Mouse (Mus musculus): ENCODE measurements around the gene Sema5a.

The Sema5a gene

DNA sequence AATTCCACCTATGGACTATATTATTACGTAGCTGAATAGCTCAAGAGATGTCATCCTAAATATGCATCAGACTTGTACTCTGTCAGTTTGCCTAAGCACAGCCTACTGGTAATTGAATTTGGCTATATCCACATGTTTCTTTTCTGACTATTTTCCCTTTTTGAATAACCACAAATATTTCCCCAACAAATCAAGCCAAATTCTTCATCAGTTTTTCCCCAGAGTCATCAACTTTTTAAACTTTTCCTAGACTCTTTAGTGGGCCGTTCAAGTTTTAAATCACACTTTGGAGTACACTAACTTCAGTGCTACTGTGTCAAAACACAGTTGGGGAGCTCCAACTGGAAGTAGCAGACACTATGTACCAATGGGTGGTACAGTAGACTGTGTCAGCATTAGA, 448.4 kb downstream of the Sema5a start:
- no peak for DNase-seq

DNA sequence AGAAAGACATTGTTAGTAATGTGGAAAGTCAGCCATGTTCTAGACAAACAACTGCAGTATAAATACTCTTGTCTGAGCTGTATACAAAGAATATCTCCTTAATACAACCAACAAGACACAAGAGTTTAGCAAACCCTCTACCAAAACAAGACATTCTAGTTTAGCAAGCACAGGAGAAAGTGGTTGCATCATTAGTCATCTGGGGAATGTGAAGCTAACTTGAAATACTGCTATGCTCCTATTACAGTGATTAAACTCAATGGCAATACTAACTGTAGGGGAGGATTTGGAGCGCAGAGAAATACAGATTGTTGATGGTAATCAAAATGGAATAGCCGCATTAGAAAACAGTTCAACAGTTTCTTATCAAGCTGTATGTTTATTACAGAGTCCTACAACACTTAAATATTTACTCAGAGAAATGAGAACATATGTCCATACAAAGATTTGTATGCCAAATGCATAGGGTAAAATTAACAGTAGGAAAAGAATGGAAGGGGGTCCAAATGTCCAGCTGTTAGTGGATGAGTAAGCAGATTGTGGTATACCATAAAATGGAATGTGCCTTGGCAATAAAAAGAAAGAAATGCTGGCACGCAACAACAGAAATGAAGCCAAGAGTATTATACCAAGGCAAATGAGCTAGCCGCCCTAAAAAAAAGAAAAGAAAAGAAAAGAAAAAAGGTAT, 472.8 kb downstream of the Sema5a start:
- peak; percentile 10 for DNase-seq

DNA sequence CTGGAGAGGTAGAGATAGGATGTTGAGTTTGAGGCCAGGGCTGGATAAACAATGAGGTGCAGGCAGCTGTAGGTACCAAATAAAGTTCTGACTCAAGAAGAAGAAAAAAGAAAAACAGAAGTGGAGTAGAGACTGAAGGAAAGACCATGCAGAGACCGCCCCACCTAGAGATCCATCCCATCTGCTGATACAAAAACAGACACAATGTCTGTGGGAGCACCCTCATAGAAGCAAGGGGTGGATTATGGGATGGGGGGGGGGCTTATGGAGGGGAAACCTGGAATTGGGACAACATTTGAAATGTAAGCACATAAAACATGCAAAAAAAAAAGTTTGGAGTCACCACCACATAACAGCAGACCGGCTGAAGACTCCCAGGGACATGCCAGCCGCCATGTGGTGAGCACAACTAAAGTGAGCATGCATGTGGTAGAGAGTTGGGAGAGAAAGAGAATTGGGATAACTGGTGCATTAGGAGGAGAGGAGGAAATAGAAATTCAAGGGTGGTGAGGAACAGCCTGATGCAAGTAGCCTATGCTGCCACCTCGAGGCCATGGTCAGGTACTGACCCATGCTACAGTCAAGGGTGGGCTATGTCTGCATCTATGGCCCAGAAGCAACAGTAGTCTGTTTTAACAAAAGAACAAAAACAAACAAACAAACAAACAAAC, 473.8 kb downstream of the Sema5a start:
- DNase-seq = peak; percentile 54

DNA sequence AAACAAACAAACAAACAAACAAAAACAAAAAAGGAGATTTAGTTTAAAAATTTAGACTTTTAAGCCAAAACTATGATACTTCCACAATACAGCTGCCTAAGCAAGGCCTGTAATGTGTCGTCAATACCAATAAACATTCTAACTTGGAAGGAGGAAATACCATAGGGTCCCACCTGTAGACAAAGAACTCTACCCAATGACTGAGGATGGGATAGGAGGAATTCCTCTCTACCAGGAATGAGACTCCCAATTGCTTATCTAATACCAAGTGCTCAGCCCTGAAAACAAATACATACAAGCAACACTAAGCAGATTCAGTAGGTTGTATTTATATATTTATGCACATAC, 474.3 kb downstream of the Sema5a start:
- no peak for DNase-seq

DNA sequence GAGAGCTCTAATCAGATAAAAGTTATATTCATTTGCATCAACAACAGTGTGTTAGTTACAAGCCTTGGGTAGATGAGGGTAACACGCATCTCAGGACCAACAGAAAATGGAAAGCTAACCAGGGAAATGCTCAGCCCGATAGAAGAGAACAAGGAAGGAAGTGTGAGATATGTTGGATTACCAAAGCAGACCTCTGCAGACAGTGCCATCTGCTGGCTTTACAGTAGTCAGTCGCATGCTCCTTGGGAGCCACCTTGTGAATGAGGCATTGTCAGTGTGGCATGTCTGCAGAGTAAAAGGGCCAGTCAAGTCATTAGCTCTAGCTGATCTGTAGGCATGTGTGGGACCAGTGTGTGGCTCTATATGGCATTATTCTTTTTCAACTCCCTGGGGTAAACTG, 486.2 kb downstream of the Sema5a start:
- peak; percentile 51 for DNase-seq

Measured in cerebellum, adult 9-10 months (tissue).